Mouse (Mus musculus): ENCODE results near the gene Polr3a. TPM values are rescaled to one million over a fixed set of nuclear protein-coding genes. Genes with fewer than 3 reads are reported as not detected.
A peak's percentile ranks its signal among the peaks of the same experiment; 100 is the strongest.

The Polr3a gene
- 3.9 and 5.2 TPM in 2 replicates for polyA plus RNA-seq (2015; fragmentation: Nextera tagmentation; extraction: Ambion mirVana)

DNA sequence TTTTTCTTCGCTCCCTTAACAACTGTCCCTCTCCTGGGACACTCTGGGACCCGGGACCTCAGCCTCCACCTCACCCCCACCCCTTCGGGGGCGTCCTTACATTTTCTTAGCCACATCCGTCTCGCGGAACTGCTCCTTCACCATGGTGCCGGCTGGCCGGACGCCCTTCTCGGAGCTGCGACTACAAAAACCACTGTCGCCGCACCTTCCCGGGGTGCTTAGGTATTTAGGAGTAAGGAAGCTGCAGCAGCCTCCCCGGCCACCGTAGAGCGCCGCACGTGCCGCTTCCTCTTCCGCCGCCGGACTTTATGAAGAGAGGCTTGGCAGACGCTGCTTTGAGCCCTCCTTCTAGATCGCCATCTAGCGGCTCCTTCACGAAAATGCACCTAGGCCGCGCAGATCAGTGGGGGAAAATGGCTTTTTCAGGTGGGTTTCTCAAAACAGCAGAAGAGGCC is at the start of gene Polr3a, which contains the start of gene Rps24:
Gene Polr3a, minus strand, starts transcription at position 286 of the 455 bp plus-strand sequence.
Gene Rps24, plus strand, starts transcription at position 353 of the 455 bp plus-strand sequence.
- no peaks in the 10 kb centered on the region for H3K9me3 ChIP-seq (ENCODE audit: low read length)
- peaks cover 13% of the 10 kb centered on the region for H3K4me1 ChIP-seq (ENCODE audit: insufficient read depth)
- H3K27ac ChIP-seq (ENCODE audit: low read depth): peak within 1 kb of the TSS; percentile 74
- peak within 1 kb of the TSS; percentile 75 for H3K9ac ChIP-seq (replicated peaks)
- H3K4me2 ChIP-seq (ENCODE audit: low read depth, low read length): peak within 1 kb of the TSS; percentile 79
- H3K36me3 ChIP-seq (replicated peaks; ENCODE audit: insufficient read depth, low read length): peaks cover 25% of the 10 kb centered on the region
- no peaks in the 10 kb centered on the region for H3K27me3 ChIP-seq (ENCODE audit: insufficient read depth, low read length)
- ATAC-seq (peak; percentile 69), DNase-seq (peak; percentile 91)
- peak; percentile 95 for TF ChIP-seq CTCF (IDR thresholded peaks at IDR 0.05; ENCODE audit: low read depth)
- TF ChIP-seq EP300 (IDR thresholded peaks at IDR 0.05; ENCODE audit: low read depth): peak; percentile 60; the same call in 1 of the 2 replicates
- H3K4me3 ChIP-seq (ENCODE audit: low read depth, low read length): peak within 1 kb of the TSS; percentile 77
- WGBS (ENCODE audit: insufficient replicate concordance): under 1% methylated on average over 30 of the region's 30 CpGs

DNA sequence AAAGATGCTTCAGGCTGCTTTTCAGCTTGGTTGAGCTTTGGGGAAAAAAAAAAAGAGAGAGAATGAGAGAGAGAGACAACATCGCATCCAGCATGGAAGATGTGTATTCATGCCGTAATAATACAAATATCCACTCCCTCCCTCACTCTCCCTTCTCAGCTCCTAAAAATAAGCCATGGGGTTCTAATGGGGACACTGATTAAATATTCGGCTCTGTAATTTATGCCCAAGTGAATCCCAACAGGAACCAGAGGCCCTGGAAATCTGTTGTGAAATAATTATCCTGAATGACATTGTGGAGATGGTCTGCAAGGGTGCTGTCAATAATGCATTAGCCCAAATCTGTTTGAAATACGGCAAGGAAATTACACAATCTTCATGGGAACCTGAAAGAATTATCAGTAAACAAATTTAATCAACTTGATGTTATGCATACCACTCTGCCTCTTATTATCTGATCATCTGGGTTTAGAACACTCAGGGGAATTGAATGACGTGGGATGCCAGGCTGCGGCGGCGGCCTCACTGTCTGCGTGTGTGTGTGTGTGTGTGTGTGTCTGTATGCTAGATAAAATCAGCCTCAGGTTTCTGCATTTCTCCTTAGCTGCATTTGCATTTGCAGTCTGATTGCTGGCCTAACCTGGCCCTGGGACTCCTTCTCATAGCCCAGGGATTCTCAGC is 48.1 kb upstream of the Polr3a start:
- no peak for TF ChIP-seq CTCF (IDR thresholded peaks at IDR 0.05; ENCODE audit: low read depth)
- no peak for TF ChIP-seq EP300 (IDR thresholded peaks at IDR 0.05; ENCODE audit: low read depth)

DNA sequence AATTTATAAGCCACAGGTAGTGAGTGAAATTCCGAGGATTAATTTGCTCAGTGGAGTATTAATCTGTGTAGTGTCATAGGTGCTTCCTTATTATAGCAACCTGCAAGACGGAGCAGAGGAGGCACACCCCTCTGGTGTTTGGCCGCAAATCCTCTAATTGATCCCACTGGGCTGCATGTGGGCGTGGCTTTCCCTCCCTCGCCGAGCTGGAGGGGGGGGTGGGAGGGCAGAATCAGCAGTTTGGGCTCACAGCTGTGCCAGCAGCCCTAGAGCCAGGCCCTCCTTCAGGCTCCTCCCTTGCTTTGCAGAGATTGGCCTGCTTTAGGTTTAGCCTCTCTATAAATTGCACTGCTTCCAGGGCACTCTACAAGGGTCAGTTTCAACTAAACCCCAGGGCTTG is 43.4 kb upstream of the Polr3a start:
- H3K9ac ChIP-seq (replicated peaks): no peak overlapping the region
- WGBS (ENCODE audit: insufficient replicate concordance): 13% methylated on average over 6 of the region's 6 CpGs
- TF ChIP-seq CTCF (IDR thresholded peaks at IDR 0.05; ENCODE audit: low read depth) (no peak), EP300 (IDR thresholded peaks at IDR 0.05; ENCODE audit: low read depth) (no peak)
- no peak overlapping the region; the same call in 1 of the 2 replicates for H3K4me2 ChIP-seq (ENCODE audit: low read depth, low read length)
- no peak overlapping the region for H3K27ac ChIP-seq (ENCODE audit: low read depth)
- no peak overlapping the region for H3K4me3 ChIP-seq (ENCODE audit: low read depth, low read length)
- H3K4me1 ChIP-seq (ENCODE audit: insufficient read depth): no peaks in the 10 kb centered on the region
- no peaks in the 10 kb centered on the region for H3K9me3 ChIP-seq (ENCODE audit: low read length)
- DNase-seq (peak; percentile 44), ATAC-seq (peak; percentile 58; the same call in 1 of the 2 replicates)
- no peaks in the 10 kb centered on the region for H3K27me3 ChIP-seq (ENCODE audit: insufficient read depth, low read length)
- H3K36me3 ChIP-seq (replicated peaks; ENCODE audit: insufficient read depth, low read length): no peaks in the 10 kb centered on the region

More for the DNA sequence above, 48.1 kb upstream of the Polr3a start:
- H3K9me3 ChIP-seq (ENCODE audit: low read length): no peaks in the 10 kb centered on the region
- H3K27ac ChIP-seq (ENCODE audit: low read depth): no peak overlapping the region
- H3K27me3 ChIP-seq (ENCODE audit: insufficient read depth, low read length): no peaks in the 10 kb centered on the region
- ATAC-seq (no peak), DNase-seq (no peak)
- H3K4me3 ChIP-seq (ENCODE audit: low read depth, low read length): no peak overlapping the region
- no peak overlapping the region for H3K9ac ChIP-seq (replicated peaks)
- H3K4me2 ChIP-seq (ENCODE audit: low read depth, low read length): no peak overlapping the region
- no peaks in the 10 kb centered on the region for H3K36me3 ChIP-seq (replicated peaks; ENCODE audit: insufficient read depth, low read length)
- H3K4me1 ChIP-seq (ENCODE audit: insufficient read depth): no peaks in the 10 kb centered on the region
- 77% methylated on average over 9 of the region's 9 CpGs for WGBS (ENCODE audit: insufficient replicate concordance)

DNA sequence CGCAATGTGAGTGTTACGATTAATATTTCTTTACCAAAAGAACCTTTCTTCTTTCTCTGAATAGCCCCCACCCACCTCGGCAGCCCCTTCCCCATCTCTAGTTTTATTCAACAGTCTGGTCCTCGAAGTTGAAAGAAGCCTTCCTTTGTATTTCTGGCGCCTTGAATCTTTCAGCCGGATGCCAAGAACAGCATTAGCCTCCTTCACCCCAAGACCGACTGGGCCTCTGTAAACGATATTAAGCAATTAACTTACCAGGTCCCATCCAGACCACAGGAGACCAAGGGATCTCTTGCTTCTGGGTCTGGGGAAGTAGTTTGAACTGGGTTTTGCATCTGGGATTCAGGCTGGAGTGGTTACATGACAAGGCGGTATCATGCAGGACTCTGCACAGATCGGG is 39.6 kb upstream of the Polr3a start:
- 77% methylated on average over 10 of the region's 10 CpGs for WGBS (ENCODE audit: insufficient replicate concordance)
- Histone ChIP-seq H3K4me3 (ENCODE audit: low read depth, low read length) (no peak overlapping the region), H3K4me2 (ENCODE audit: low read depth, low read length) (no peak overlapping the region), H3K9me3 (ENCODE audit: low read length) (no peaks in the 10 kb centered on the region), H3K27me3 (ENCODE audit: insufficient read depth, low read length) (no peaks in the 10 kb centered on the region), H3K27ac (ENCODE audit: low read depth) (no peak overlapping the region), H3K36me3 (replicated peaks; ENCODE audit: insufficient read depth, low read length) (no peaks in the 10 kb centered on the region), H3K4me1 (ENCODE audit: insufficient read depth) (no peaks in the 10 kb centered on the region), H3K9ac (replicated peaks) (no peak overlapping the region)
- DNase-seq (no peak), ATAC-seq (no peak)
- TF ChIP-seq EP300 (IDR thresholded peaks at IDR 0.05; ENCODE audit: low read depth) (no peak), CTCF (IDR thresholded peaks at IDR 0.05; ENCODE audit: low read depth) (no peak)

DNA sequence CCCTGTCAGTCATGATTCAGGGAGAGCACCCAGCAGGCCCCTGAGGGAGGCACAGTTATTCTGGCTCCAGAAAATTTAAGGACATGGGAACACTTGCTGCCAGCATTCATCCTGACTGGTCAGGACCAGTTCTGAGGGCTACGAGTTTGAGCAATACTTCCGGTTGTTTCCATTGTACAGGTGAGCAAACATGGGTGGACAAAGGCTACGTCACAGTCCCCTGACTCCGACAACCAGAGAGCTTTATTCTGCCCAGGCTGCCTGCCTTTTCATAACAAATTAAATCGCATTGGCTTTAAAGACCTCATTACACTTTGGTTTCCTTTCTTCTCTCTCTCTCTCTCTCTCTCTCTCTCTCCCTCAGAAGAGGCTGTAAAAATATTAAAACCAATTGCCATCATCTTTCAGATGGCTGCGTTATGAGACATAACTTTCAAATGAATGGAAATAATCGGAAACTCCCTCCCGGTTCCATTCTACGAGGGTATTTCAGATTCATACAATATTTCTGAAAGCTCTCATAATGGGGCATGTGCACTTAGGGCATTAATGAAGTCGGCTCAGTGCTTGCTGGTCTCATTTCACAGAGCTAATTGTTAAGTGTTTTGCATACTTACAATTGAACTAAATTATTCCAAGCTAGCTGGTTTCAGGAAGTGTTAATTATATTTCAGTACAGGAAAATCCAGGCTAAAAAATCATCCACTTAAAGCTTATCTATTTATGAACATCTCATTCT is 39.0 kb upstream of the Polr3a start:
- 66% methylated on average over 10 of the region's 10 CpGs for WGBS (ENCODE audit: insufficient replicate concordance)
- Histone ChIP-seq H3K27me3 (ENCODE audit: insufficient read depth, low read length) (no peaks in the 10 kb centered on the region), H3K36me3 (replicated peaks; ENCODE audit: insufficient read depth, low read length) (no peaks in the 10 kb centered on the region), H3K4me2 (ENCODE audit: low read depth, low read length) (no peak overlapping the region), H3K9ac (replicated peaks) (no peak overlapping the region), H3K4me3 (ENCODE audit: low read depth, low read length) (no peak overlapping the region), H3K27ac (ENCODE audit: low read depth) (no peak overlapping the region), H3K9me3 (ENCODE audit: low read length) (no peaks in the 10 kb centered on the region), H3K4me1 (ENCODE audit: insufficient read depth) (no peaks in the 10 kb centered on the region)
- ATAC-seq: 0 out of 2 replicates have a peak, but pooled peaks have one; percentile 40
- no peak for DNase-seq
- TF ChIP-seq EP300 (IDR thresholded peaks at IDR 0.05; ENCODE audit: low read depth) (no peak), CTCF (IDR thresholded peaks at IDR 0.05; ENCODE audit: low read depth) (no peak)

DNA sequence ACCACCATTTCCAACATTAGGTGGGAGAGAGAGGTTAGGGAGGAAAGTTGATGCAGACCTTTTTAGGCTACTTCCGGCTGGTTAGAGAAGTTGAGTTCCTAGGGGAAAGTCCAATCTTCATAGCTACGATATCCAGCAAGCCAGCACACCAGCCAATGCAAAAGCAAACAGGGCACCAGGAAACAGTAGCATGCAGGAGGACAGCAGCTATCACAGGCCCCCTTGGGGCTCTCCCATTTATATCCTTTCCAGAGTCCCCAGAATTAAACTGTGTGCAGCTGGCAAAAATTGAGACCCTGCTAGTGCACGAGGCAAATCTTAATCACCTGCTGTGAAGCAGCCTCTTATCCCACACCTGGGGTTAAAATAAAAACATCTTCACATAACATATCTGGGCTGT is 38.3 kb upstream of the Polr3a start:
- TF ChIP-seq EP300 (IDR thresholded peaks at IDR 0.05; ENCODE audit: low read depth): no peak
- TF ChIP-seq CTCF (IDR thresholded peaks at IDR 0.05; ENCODE audit: low read depth): no peak
- no peaks in the 10 kb centered on the region for H3K9me3 ChIP-seq (ENCODE audit: low read length)
- H3K27me3 ChIP-seq (ENCODE audit: insufficient read depth, low read length): no peaks in the 10 kb centered on the region
- ATAC-seq (no peak), DNase-seq (no peak)
- no peak overlapping the region for H3K27ac ChIP-seq (ENCODE audit: low read depth)
- no peaks in the 10 kb centered on the region for H3K4me1 ChIP-seq (ENCODE audit: insufficient read depth)
- H3K4me3 ChIP-seq (ENCODE audit: low read depth, low read length): no peak overlapping the region
- no peak overlapping the region for H3K9ac ChIP-seq (replicated peaks)
- WGBS (ENCODE audit: insufficient replicate concordance): 51% methylated on average over 3 of the region's 3 CpGs
- H3K4me2 ChIP-seq (ENCODE audit: low read depth, low read length): no peak overlapping the region
- no peaks in the 10 kb centered on the region for H3K36me3 ChIP-seq (replicated peaks; ENCODE audit: insufficient read depth, low read length)
